Mouse (Mus musculus) forebrain, embryonic 14.5 days (tissue): ENCODE measurements around the gene Abcg2. TPM values are rescaled to one million over a fixed set of nuclear protein-coding genes. Genes with fewer than 3 reads are reported as not detected.

ENCODE experiments used
- ATAC-seq: fragments of 200-750 bp; cut with Nextera tagmentation; 2 replicates; pipeline ENCODE4 v1.8.0; 2017; ENCODE audit warnings: mild to moderate bottlenecking, moderate library complexity
- DNase-seq: peaks from one replicate; pipeline ENCODE4 v3.0.0-alpha.2; 2015; ENCODE audit warnings: low spot score
- H3K27ac ChIP-seq: fragments of 300-500 bp; sonication (generic); 2 replicates; pipeline ENCODE4 v1.5.1; 2014; ENCODE audit warnings: low read depth, mild to moderate bottlenecking, control low read depth, low read length, moderate library complexity
- H3K27me3 ChIP-seq: fragments of 300-500 bp; sonication (generic); replicated peaks from 2 replicates; pipeline ENCODE4 v1.6.1; 2014; ENCODE audit warnings: low read length, control low read depth, mixed read lengths; ENCODE audit not compliant: control insufficient read depth, insufficient read depth
- H3K36me3 ChIP-seq: fragments of 300-500 bp; sonication (generic); 2 replicates; pipeline ENCODE4 v1.6.1; 2014; ENCODE audit warnings: low read length, control low read depth; ENCODE audit not compliant: control insufficient read depth, insufficient read depth
- H3K4me1 ChIP-seq: fragments of 300-500 bp; sonication (generic); 2 replicates; pipeline ENCODE4 v1.6.1; 2014; ENCODE audit warnings: antibody characterized with exemption, low read length, control low read depth; ENCODE audit not compliant: control insufficient read depth, insufficient read depth
- H3K4me2 ChIP-seq: fragments of 300-500 bp; sonication (generic); 2 replicates; pipeline ENCODE4 v1.6.1; 2014; ENCODE audit warnings: mild to moderate bottlenecking, control low read depth, low read length
- H3K4me3 ChIP-seq: fragments of 300-500 bp; sonication (generic); 2 replicates; pipeline ENCODE4 v1.5.1; 2014; ENCODE audit warnings: low read depth, low read length, control low read depth
- H3K9ac ChIP-seq: fragments of 300-500 bp; sonication (generic); 2 replicates; pipeline ENCODE4 v1.6.1; 2014; ENCODE audit warnings: mild to moderate bottlenecking, low read length, control low read depth, moderate library complexity
- H3K9me3 ChIP-seq: fragments of 300-500 bp; sonication (generic); replicated peaks from 2 replicates; pipeline ENCODE4 v1.6.1; 2016; ENCODE audit warnings: low read length, control low read depth, mixed read lengths; ENCODE audit not compliant: control insufficient read depth
- WGBS: fragments of 180-500 bp; shearing (Covaris S2); extraction: QIAGEN DNeasy Blood & Tissue Kit; methylation state at CpG from one replicate; pipeline ENCODE4 v1.1.7; 2014; 5-methylcytosine and 5-hydroxymethylcytosine counted together
- polyA plus RNA-seq: library from polyadenylated mRNA; unstranded; fragments of >200 nt; fragmentation: Nextera tagmentation; extraction: Ambion mirVana; gene quantifications from 2 replicates; pipeline ENCODE4 v1.2.1, GENCODE M21; 2014

The Abcg2 gene
- polyA plus RNA-seq, 1 experiment from 2014 or later, result 35.6 TPM

DNA sequence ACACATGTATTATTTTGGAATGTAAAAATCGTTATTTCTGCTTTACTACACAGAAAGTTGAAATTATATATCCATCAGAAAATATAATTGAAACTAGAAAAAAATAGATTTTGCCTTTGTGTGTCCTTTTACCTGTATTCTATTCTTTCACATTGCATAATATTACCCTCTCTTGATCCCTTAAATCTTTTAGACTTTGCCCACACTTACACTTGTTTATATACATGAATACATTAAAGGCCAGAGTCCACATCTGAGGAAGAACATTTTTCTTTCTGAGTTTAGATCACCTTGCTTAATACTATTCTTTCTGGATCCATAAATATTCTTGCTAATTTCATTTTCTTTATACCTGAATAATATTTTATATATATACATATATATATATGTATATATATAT, 110.4 kb downstream of the Abcg2 start:
- Histone ChIP-seq H3K4me1 (no peaks in the 10 kb centered on the region), H3K4me3 (no peak overlapping the region), H3K36me3 (no peaks in the 10 kb centered on the region), H3K27ac (no peak overlapping the region), H3K4me2 (no peak overlapping the region), H3K9ac (no peak overlapping the region), H3K27me3 (no peaks in the 10 kb centered on the region), H3K9me3 (no peaks in the 10 kb centered on the region)
- ATAC-seq (no peak), DNase-seq (no peak)
- 74% methylated on average over 1 of the region's 1 CpGs for WGBS

DNA sequence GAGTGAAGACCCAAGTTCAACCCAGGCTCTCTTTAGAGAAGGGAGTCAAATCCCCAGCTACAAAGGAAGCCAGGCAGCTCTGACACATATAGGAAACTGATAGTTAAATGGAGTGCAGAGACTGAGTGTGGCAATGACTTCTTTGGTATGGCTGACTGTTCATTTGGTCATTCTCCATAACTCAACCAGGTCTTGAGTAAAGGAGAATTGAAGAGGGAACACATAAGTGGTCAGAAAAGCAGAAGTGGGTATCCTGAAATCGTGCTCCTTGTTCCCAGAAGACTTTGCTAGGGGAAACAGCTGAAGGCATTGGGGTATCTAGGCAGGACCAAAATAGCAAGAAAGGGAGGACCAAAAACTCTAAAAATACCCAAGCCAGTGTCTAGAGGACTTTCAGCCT, 126.0 kb downstream of the Abcg2 start:
- WGBS, result 64% methylated on average over 1 of the region's 1 CpGs
- H3K4me1 ChIP-seq, result no peaks in the 10 kb centered on the region
- no peaks in the 10 kb centered on the region for H3K27me3 ChIP-seq
- no peak overlapping the region for H3K27ac ChIP-seq
- no peak for DNase-seq
- no peak overlapping the region for H3K9ac ChIP-seq
- no peak overlapping the region for H3K4me2 ChIP-seq
- no peak overlapping the region for H3K4me3 ChIP-seq
- no peaks in the 10 kb centered on the region for H3K9me3 ChIP-seq
- ATAC-seq, result no peak
- no peaks in the 10 kb centered on the region for H3K36me3 ChIP-seq

DNA sequence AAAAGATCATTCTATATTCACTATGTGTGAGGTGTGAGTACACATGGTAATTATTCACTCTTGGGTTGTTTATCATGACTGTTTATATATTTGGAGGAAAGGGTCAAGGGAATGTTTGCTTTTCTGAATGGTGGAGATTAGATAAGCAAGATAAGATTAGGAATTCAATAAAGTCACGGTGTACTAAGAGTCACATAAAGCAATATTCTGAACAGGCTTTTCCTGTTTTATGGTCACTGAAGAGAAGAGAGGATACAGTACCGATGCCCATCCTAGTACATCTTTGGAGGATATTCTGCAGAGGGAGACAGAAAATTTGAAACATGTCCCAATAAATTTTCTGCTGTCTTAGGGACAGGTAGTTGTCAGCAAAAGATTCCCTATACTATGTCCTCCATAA, 127.6 kb downstream of the Abcg2 start:
- 94% methylated on average over 2 of the region's 2 CpGs for WGBS
- no peak overlapping the region for H3K4me2 ChIP-seq

DNA sequence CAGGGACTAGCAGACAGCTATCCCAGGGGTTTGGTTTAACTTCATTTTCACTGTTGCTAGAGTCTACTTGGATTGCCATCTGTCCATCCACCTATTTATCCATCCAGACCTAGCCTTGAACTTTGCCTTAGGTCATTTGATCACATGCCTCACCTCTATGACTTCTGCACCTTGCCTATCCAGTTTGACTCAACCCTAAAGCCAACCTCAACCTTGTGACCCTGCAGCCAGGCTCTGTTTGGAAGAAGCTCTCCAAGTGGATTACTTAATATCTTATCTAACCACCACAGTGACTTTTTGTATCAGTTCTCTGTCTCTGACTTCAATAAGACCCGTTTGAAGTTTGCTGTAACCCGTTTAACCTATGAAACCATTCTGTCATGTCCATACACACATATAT, 149.5 kb downstream of the Abcg2 start:
- Histone ChIP-seq H3K4me3 (no peak overlapping the region), H3K4me2 (no peak overlapping the region), H3K9me3 (no peaks in the 10 kb centered on the region), H3K36me3 (no peaks in the 10 kb centered on the region), H3K4me1 (no peaks in the 10 kb centered on the region), H3K9ac (no peak overlapping the region), H3K27me3 (no peaks in the 10 kb centered on the region), H3K27ac (no peak overlapping the region)
- 93% methylated on average over 2 of the region's 2 CpGs for WGBS
- no peak for ATAC-seq
- no peak for DNase-seq

More for the DNA sequence above, 127.6 kb downstream of the Abcg2 start:
- Histone ChIP-seq H3K27me3 (no peaks in the 10 kb centered on the region), H3K9me3 (no peaks in the 10 kb centered on the region), H3K36me3 (no peaks in the 10 kb centered on the region), H3K9ac (no peak overlapping the region), H3K4me1 (no peaks in the 10 kb centered on the region), H3K4me3 (no peak overlapping the region), H3K27ac (no peak overlapping the region)
- no peak for ATAC-seq
- DNase-seq, result no peak

DNA sequence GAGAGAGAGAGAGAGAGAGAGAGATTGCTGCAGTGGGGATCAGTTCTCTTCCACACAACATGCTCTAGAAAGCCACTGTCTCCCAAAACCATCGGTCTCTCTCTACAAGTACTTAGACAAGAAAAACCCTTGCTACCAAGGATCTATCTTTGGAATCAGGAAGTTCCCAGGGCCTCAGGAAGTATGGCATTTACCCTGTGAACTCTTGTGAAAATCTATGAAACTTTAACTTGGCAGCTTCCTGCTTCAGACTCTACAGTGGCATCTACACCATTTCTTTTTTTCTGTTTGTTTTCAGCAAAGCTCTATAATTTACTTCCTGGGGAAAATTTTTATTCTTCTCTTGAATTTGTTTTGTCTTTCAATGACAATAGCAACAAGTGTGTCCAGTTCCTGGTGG, 150.8 kb downstream of the Abcg2 start:
- WGBS, result 84% methylated on average over 1 of the region's 1 CpGs
- H3K4me1 ChIP-seq, result no peaks in the 10 kb centered on the region
- DNase-seq (no peak), ATAC-seq (no peak)
- H3K27ac ChIP-seq, result no peak overlapping the region
- H3K4me3 ChIP-seq, result no peak overlapping the region
- no peaks in the 10 kb centered on the region for H3K36me3 ChIP-seq
- H3K27me3 ChIP-seq, result no peaks in the 10 kb centered on the region
- no peak overlapping the region for H3K4me2 ChIP-seq
- no peak overlapping the region for H3K9ac ChIP-seq
- no peaks in the 10 kb centered on the region for H3K9me3 ChIP-seq

Other genes starting within 250 kb of the Abcg2 start
- gene Vmn1r30, start 141.1 kb upstream of the Abcg2 start, polyA plus RNA-seq, result not detected in 2 replicates
- gene Vmn1r31, start 109.2 kb upstream of the Abcg2 start, polyA plus RNA-seq, result not detected in 2 replicates
- gene Herc3, start 246.9 kb downstream of the Abcg2 start, polyA plus RNA-seq, result 21.2 and 26.7 TPM in 2 replicates